Mouse (Mus musculus) stomach, embryonic 14.5 days (tissue): ENCODE results near the gene Cd300lg. TPM values are rescaled to one million over a fixed set of nuclear protein-coding genes. Genes with fewer than 3 reads are reported as not detected.

Experiments used
- ATAC-seq: fragments of 200-750 bp; cut with Nextera tagmentation; 2 replicates; pipeline ENCODE4 v1.8.0; 2017; ENCODE audit warnings: low read depth, moderate TSS enrichment; ENCODE audit not compliant: insufficient number of reproducible peaks, insufficient read depth, low FRiP score
- H3K27ac ChIP-seq: fragments of 300-500 bp; sonication (generic); 2 replicates; pipeline ENCODE4 v1.5.1; 2014; ENCODE audit warnings: mild to moderate bottlenecking, low read length, moderate library complexity, mixed read lengths
- H3K27me3 ChIP-seq: fragments of 300-500 bp; sonication (generic); 2 replicates; pipeline ENCODE4 v1.6.1; 2014; ENCODE audit warnings: low read length, control low read depth, mixed read lengths; ENCODE audit not compliant: control insufficient read depth, insufficient read depth
- H3K36me3 ChIP-seq: fragments of 300-500 bp; sonication (generic); 2 replicates; pipeline ENCODE4 v1.6.1; 2014; ENCODE audit warnings: mild to moderate bottlenecking, control low read depth, low read length, moderate library complexity, mixed read lengths; ENCODE audit not compliant: control insufficient read depth, insufficient read depth
- H3K4me1 ChIP-seq: fragments of 300-500 bp; sonication (generic); 2 replicates; pipeline ENCODE4 v1.6.1; 2014; ENCODE audit warnings: low read length, control low read depth, mixed read lengths; ENCODE audit not compliant: control insufficient read depth, insufficient read depth
- H3K4me2 ChIP-seq: fragments of 300-500 bp; sonication (generic); replicated peaks from 2 replicates; pipeline ENCODE4 v1.6.1; 2014; ENCODE audit warnings: low read depth, low read length, control low read depth
- H3K4me3 ChIP-seq: fragments of 300-500 bp; sonication (generic); 2 replicates; pipeline ENCODE4 v1.5.1; 2014; ENCODE audit warnings: low read depth, low read length, control low read depth
- H3K9ac ChIP-seq: fragments of 300-500 bp; sonication (generic); replicated peaks from 2 replicates; pipeline ENCODE4 v1.6.1; 2014; ENCODE audit warnings: low read depth, mild to moderate bottlenecking, control low read depth, low read length, moderate library complexity, mixed read lengths
- H3K9me3 ChIP-seq: fragments of 300-500 bp; sonication (generic); 2 replicates; pipeline ENCODE4 v1.6.1; 2016; ENCODE audit warnings: low read depth, low read length, control low read depth; ENCODE audit not compliant: control insufficient read depth
- WGBS: fragments of 180-500 bp; shearing (Covaris S2); extraction: QIAGEN DNeasy Blood & Tissue Kit; methylation state at CpG from one replicate; pipeline ENCODE4 v1.1.7; 2014; 5-methylcytosine and 5-hydroxymethylcytosine counted together
- polyA plus RNA-seq: library from polyadenylated mRNA; unstranded; fragments of >200 nt; fragmentation: Nextera tagmentation; extraction: Ambion mirVana; gene quantifications from 2 replicates; pipeline ENCODE4 v1.2.1, GENCODE M21; 2014

The Cd300lg gene
- polyA plus RNA-seq, 1 experiment from 2014 or later = 1.1 TPM

DNA sequence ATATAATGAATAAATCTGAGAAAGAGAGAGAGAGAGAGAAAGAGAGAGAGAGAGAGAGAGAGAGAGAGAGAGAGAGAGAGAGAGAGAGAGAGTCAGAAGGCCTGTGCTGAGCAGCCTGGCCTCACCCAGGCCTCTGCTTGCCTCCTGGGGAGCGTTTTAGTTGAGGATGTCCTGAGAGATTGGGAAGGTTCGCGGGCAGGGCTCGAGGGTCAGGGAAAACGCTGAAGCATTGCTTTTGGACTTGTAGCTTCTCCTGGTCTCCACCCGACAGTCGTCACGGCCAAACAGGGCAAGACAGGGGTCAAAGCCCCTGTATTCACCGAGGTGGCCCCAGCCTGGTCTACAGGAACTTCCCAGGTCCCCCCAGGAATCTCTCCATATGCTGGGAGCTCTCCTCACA, 5.3 kb downstream of the Cd300lg start:
- no peak for ATAC-seq
- no peaks in the 10 kb centered on the region for H3K27me3 ChIP-seq
- 82% methylated on average over 9 of the region's 9 CpGs for whole genome bisulfite sequencing
- H3K4me3 ChIP-seq = no peak overlapping the region
- H3K36me3 ChIP-seq = no peaks in the 10 kb centered on the region
- no peak overlapping the region for H3K9ac ChIP-seq
- H3K27ac ChIP-seq = no peak overlapping the region
- peaks cover 6% of the 10 kb centered on the region; the same call in 1 of the 2 replicates for H3K9me3 ChIP-seq
- H3K4me1 ChIP-seq = no peaks in the 10 kb centered on the region
- H3K4me2 ChIP-seq = no peak overlapping the region

DNA sequence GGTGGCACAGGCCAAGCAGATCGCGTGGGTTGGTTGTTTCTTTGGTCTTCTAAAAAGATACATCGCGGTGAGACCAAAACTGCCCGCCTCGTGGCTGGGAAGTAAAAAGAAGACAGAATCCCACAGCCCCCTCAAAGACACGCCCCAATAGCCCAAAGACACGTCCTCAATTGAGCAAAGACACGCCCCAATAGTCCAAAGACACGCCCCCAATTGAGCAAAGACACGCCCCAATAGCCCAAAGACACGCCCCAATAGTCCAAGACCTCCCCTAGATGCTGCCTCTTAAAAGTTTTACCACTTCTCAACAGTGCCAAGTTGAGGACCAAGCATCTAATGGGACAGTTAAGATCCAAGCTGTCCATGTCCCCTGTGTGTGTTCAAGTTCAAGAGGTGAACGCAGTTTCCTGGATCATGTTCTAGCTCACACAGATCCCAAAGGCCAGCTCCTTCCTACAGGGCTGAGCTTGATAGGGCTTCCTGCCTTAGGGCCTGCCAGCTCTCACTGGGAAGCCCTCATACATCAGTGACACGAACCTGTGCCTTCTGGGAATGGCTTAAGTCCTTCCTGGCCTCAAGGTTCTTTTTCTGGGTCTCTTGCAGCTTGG, 8.7 kb downstream of the Cd300lg start:
- WGBS = 58% methylated on average over 14 of the region's 14 CpGs
- no peaks in the 10 kb centered on the region for H3K36me3 ChIP-seq
- H3K27me3 ChIP-seq = no peaks in the 10 kb centered on the region
- H3K4me1 ChIP-seq = no peaks in the 10 kb centered on the region
- peaks cover 6% of the 10 kb centered on the region; the same call in 1 of the 2 replicates for H3K9me3 ChIP-seq
- H3K4me3 ChIP-seq = no peak overlapping the region
- no peak for ATAC-seq
- no peak overlapping the region for H3K9ac ChIP-seq
- H3K4me2 ChIP-seq = no peak overlapping the region
- no peak overlapping the region for H3K27ac ChIP-seq

DNA sequence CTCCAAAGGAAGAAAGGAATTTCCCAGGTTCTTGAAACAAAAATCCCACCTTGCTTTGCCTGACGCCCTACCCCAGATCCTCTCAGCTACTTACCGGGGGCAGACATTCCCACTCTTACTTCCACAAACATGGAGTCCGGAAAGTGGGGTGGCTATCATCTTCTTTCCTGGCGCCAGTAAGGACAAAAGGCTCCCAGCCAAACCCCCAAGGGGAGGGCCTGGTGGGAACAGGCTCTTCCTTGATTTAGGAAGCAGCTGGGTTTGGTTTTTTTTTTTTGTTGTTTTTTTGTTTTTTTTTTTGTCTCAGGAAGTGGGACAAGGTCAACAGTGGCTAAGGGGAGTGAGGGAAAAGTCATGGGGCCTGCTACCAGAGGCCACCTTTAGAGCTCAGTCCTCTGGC, 10.2 kb downstream of the Cd300lg start:
- WGBS = 64% methylated on average over 4 of the region's 4 CpGs
- H3K9ac ChIP-seq = no peak overlapping the region
- H3K27me3 ChIP-seq = no peaks in the 10 kb centered on the region
- H3K4me3 ChIP-seq = no peak overlapping the region
- no peaks in the 10 kb centered on the region for H3K9me3 ChIP-seq
- no peaks in the 10 kb centered on the region for H3K4me1 ChIP-seq
- H3K36me3 ChIP-seq = no peaks in the 10 kb centered on the region
- H3K4me2 ChIP-seq = no peak overlapping the region
- no peak overlapping the region for H3K27ac ChIP-seq
- no peak for ATAC-seq

DNA sequence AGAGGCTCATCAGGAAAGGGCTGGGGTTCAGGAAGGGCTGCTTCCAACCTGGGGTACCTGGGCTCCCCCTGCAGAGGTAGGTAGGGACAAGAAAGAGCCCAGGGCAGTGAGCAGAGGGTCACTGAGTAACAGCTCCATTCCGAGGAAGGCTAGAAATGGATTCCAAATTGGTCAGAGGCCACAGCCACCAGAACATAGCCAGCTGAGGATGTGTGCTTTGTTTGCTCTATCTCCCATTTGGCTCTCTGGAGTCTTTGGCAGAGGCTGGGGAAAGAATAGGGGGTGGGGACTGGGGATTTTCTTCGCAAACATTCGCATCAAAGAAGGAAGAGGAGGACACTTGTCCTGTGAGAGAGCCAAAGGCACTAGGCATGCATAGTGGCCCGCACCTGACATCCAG, 10.6 kb downstream of the Cd300lg start:
- no peak for ATAC-seq
- no peak overlapping the region for H3K9ac ChIP-seq

DNA sequence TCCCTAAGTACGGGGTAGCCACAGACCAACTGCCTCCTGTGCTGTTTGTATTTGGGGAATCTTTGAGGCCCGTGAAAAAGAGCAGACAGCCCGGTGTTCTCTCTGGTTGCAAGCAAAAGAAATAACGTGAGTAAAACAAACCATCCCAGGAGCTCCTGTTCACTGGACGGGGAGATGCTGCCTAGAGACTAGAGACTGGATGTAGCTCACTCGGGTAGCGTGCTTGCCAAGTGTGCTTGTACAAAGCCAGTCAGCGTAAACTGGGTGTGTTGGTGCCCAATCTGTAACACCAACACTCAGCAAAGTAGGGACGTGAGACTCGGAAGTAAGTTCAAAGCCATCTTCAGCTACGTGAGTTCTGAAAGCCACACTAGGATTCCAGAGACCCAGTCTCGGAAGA, 11.4 kb downstream of the Cd300lg start:
- Histone ChIP-seq H3K4me2 (no peak overlapping the region), H3K27ac (no peak overlapping the region)
- no peak for ATAC-seq

More for the DNA sequence above, 10.6 kb downstream of the Cd300lg start:
- Histone ChIP-seq H3K4me1 (no peaks in the 10 kb centered on the region), H3K4me2 (no peak overlapping the region), H3K4me3 (no peak overlapping the region), H3K27ac (no peak overlapping the region), H3K9me3 (no peaks in the 10 kb centered on the region), H3K36me3 (no peaks in the 10 kb centered on the region), H3K27me3 (no peaks in the 10 kb centered on the region)
- 36% methylated on average over 4 of the region's 4 CpGs for WGBS

DNA sequence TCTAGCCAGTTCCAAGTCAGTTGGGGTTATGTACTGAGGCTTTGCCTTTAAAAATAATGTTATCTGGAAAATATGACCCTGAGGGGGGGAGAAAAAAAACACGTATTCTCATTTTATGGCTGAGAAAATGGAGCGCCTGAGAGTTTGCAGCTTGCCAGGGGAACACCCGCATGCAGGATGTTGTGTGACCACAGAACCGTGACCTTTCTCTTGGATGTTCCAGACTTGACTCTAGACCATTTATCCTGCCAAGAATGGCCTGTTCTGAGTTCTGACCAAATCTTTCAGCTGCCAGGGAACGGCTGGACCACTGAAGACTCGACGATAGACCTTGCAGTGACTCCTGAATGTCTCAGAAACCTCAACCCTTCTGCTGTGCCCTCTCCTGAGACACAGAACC, 11.9 kb downstream of the Cd300lg start:
- no peak overlapping the region for H3K4me2 ChIP-seq

More for the DNA sequence above, 11.4 kb downstream of the Cd300lg start:
- no peaks in the 10 kb centered on the region for H3K9me3 ChIP-seq
- 77% methylated on average over 12 of the region's 12 CpGs for WGBS
- no peak overlapping the region for H3K9ac ChIP-seq
- H3K4me3 ChIP-seq = no peak overlapping the region
- H3K4me1 ChIP-seq = no peaks in the 10 kb centered on the region
- no peaks in the 10 kb centered on the region for H3K27me3 ChIP-seq
- H3K36me3 ChIP-seq = no peaks in the 10 kb centered on the region

DNA sequence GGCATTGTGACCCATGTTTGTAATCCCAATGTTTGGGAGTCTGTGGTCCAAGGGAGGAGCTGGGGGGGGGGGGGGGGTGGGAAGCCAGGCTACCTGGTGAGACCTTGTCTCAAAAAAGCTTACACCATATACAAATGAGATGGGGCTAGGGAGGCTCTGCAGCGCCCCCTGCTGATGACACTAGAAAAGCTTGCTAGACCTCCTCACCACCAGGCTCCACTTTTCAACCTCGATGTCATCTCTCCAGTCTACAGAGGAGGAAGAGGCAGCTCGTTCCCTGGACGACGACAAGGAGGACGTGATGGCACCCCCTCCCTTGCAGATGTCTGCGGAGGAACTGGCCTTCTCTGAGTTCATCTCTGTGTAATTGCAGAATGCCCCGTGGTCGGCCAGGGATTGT, 12.5 kb downstream of the Cd300lg start:
- Histone ChIP-seq H3K27me3 (no peaks in the 10 kb centered on the region), H3K27ac (no peak overlapping the region), H3K4me2 (no peak overlapping the region), H3K4me1 (no peaks in the 10 kb centered on the region), H3K4me3 (no peak overlapping the region), H3K36me3 (no peaks in the 10 kb centered on the region), H3K9ac (no peak overlapping the region), H3K9me3 (no peaks in the 10 kb centered on the region)
- 26% methylated on average over 9 of the region's 9 CpGs for WGBS
- ATAC-seq = no peak

More for the DNA sequence above, 11.9 kb downstream of the Cd300lg start:
- H3K9ac ChIP-seq = no peak overlapping the region
- 73% methylated on average over 7 of the region's 7 CpGs for WGBS
- H3K27me3 ChIP-seq = no peaks in the 10 kb centered on the region
- no peaks in the 10 kb centered on the region for H3K36me3 ChIP-seq
- H3K4me3 ChIP-seq = no peak overlapping the region
- no peaks in the 10 kb centered on the region for H3K4me1 ChIP-seq
- H3K27ac ChIP-seq = no peak overlapping the region
- H3K9me3 ChIP-seq = no peaks in the 10 kb centered on the region
- ATAC-seq = no peak

DNA sequence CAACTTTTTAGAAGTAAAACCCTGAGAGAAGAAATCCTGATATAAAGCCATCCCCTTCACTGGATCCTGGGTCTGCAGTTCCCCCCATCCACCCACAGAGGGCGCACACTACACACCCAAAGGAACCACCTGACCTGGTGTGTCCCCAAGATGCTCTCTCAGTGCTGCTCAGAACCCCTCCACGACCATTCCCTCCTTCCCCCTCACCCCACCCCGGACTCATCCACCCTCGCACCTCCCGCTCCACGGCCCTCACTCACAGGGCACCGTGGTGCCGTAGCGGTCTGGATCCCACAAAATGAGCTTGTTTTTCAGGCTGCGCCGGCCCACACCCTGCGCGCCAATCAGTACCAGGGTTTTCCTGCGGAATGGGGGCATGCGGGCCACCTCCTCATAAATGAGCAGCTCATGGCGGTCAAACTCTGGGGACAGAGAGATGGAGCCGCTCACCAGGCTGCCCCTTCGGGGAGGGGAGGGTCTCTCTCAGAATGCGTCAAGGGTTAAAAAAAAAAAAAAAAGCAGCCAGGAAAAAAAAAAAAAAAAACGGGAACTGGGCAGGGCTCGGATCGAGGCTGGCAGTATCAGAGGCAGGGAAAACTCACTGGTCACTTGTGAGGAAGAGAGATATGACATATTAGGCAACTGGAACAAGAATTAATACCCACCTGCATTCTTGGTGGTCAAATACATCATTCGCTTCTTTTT, 20.1 kb downstream of the Cd300lg start:
- H3K9me3 ChIP-seq = no peaks in the 10 kb centered on the region
- H3K4me2 ChIP-seq = peak overlapping the region; percentile 69
- peaks cover 3% of the 10 kb centered on the region; the same call in 1 of the 2 replicates for H3K4me1 ChIP-seq
- 5% methylated on average over 23 of the region's 23 CpGs for WGBS
- no peaks in the 10 kb centered on the region for H3K27me3 ChIP-seq
- no peak overlapping the region for H3K27ac ChIP-seq
- no peak overlapping the region for H3K9ac ChIP-seq
- no peaks in the 10 kb centered on the region for H3K36me3 ChIP-seq
- ATAC-seq = peak; percentile 59; the same call in 1 of the 2 replicates
- H3K4me3 ChIP-seq = peak overlapping the region; percentile 31
